Mouse (Mus musculus) intestine, embryonic 15.5 days (tissue): ENCODE measurements around the gene Maff. TPM values are rescaled to one million over a fixed set of nuclear protein-coding genes. Genes with fewer than 3 reads are reported as not detected.
A peak's percentile ranks its signal among the peaks of the same experiment; 100 is the strongest.

Source experiments
- ATAC-seq: fragments of 200-750 bp; cut with Nextera tagmentation; 2 replicates; pipeline ENCODE4 v1.8.0; 2017; ENCODE audit warnings: moderate TSS enrichment, moderate library complexity
- H3K27ac ChIP-seq: fragments of 300-500 bp; sonication (generic); 2 replicates; pipeline ENCODE4 v1.5.1; 2015; ENCODE audit warnings: mild to moderate bottlenecking, inconsistent platforms
- H3K27me3 ChIP-seq: fragments of 300-500 bp; sonication (generic); replicated peaks from 2 replicates; pipeline ENCODE4 v1.6.1; 2015; ENCODE audit warnings: inconsistent platforms
- H3K36me3 ChIP-seq: fragments of 300-500 bp; sonication (generic); 2 replicates; pipeline ENCODE4 v1.6.1; 2015; ENCODE audit warnings: inconsistent platforms
- H3K4me1 ChIP-seq: fragments of 300-500 bp; sonication (generic); replicated peaks from 2 replicates; pipeline ENCODE4 v1.6.1; 2015; ENCODE audit warnings: inconsistent platforms
- H3K4me2 ChIP-seq: fragments of 300-500 bp; sonication (generic); replicated peaks from 2 replicates; pipeline ENCODE4 v1.6.1; 2015; ENCODE audit warnings: mild to moderate bottlenecking, inconsistent platforms
- H3K4me3 ChIP-seq: fragments of 300-500 bp; sonication (generic); replicated peaks from 2 replicates; pipeline ENCODE4 v1.5.1; 2015; ENCODE audit warnings: inconsistent platforms
- H3K9ac ChIP-seq: fragments of 300-500 bp; sonication (generic); 2 replicates; pipeline ENCODE4 v1.6.1; 2015; ENCODE audit warnings: inconsistent platforms
- H3K9me3 ChIP-seq: fragments of 300-500 bp; sonication (generic); 2 replicates; pipeline ENCODE4 v1.6.1; 2016; ENCODE audit warnings: inconsistent platforms
- WGBS: fragments of 180-500 bp; shearing (Covaris S2); methylation state at CpG from one replicate; pipeline ENCODE4 v1.1.7; 2015; 5-methylcytosine and 5-hydroxymethylcytosine counted together
- microRNA counts: library from miRNA; unstranded; fragments of <30 nt; microRNA quantifications from one replicate; lab custom pipeline; 2016
- polyA plus RNA-seq: library from polyadenylated mRNA; unstranded; fragments of >200 nt; fragmentation: Nextera tagmentation; extraction: Ambion mirVana; gene quantifications from 2 replicates; pipeline ENCODE4 v1.2.1, GENCODE M21; 2015

Gene Maff
- polyA plus RNA-seq, 1 experiment from 2014 or later: 7.9 TPM

GRCm38 (mm10) chr15:79402836-79403762 is 56.7 kb downstream of the Maff start, which contains the start of gene Tmem184b:
Gene Tmem184b, minus strand, starts transcription at chr15:79403569.
- H3K27me3 ChIP-seq: no peaks in the 10 kb centered on the region
- WGBS: under 1% methylated on average over 90 of the region's 90 CpGs
- peak within 1 kb of the TSS; percentile 91 for H3K4me3 ChIP-seq
- peak within 1 kb of the TSS; percentile 90 for H3K4me2 ChIP-seq
- peak within 1 kb of the TSS; percentile 77 for H3K27ac ChIP-seq
- no peaks in the 10 kb centered on the region for H3K36me3 ChIP-seq
- H3K4me1 ChIP-seq: peaks cover 42% of the 10 kb centered on the region
- ATAC-seq: peak; percentile 95
- peak within 1 kb of the TSS; percentile 93 for H3K9ac ChIP-seq
- no peaks in the 10 kb centered on the region for H3K9me3 ChIP-seq

GRCm38 (mm10) chr15:79403763-79404210 is 57.4 kb downstream of the Maff start:
- peak overlapping the region; percentile 91 for H3K4me3 ChIP-seq
- H3K4me1 ChIP-seq: peaks cover 38% of the 10 kb centered on the region
- no peaks in the 10 kb centered on the region for H3K36me3 ChIP-seq
- ATAC-seq: no peak
- H3K9ac ChIP-seq: peak overlapping the region; percentile 93
- H3K9me3 ChIP-seq: no peaks in the 10 kb centered on the region
- peak overlapping the region; percentile 90 for H3K4me2 ChIP-seq
- peak overlapping the region; percentile 40; the same call in 1 of the 2 replicates for H3K27ac ChIP-seq
- H3K27me3 ChIP-seq: no peaks in the 10 kb centered on the region
- WGBS: 20% methylated on average over 9 of the region's 9 CpGs

GRCm38 (mm10) chr15:79404277-79404676 is 57.9 kb downstream of the Maff start:
- peak overlapping the region; percentile 90; the same call in 1 of the 2 replicates for H3K4me2 ChIP-seq

GRCm38 (mm10) chr15:79406564-79406963 is 60.1 kb downstream of the Maff start:
- Histone ChIP-seq H3K27ac (no peak overlapping the region), H3K9me3 (no peaks in the 10 kb centered on the region), H3K36me3 (no peaks in the 10 kb centered on the region), H3K4me1 (peaks cover 12% of the 10 kb centered on the region), H3K9ac (no peak overlapping the region), H3K4me2 (no peak overlapping the region), H3K27me3 (no peaks in the 10 kb centered on the region), H3K4me3 (no peak overlapping the region)
- WGBS: 92% methylated on average over 4 of the region's 4 CpGs
- no peak for ATAC-seq

More at GRCm38 (mm10) chr15:79404277-79404676, 57.9 kb downstream of the Maff start:
- 66% methylated on average over 1 of the region's 1 CpGs for WGBS
- Histone ChIP-seq H3K4me3 (no peak overlapping the region), H3K4me1 (peaks cover 35% of the 10 kb centered on the region), H3K27me3 (no peaks in the 10 kb centered on the region), H3K9ac (no peak overlapping the region), H3K9me3 (no peaks in the 10 kb centered on the region), H3K36me3 (no peaks in the 10 kb centered on the region), H3K27ac (no peak overlapping the region)
- no peak for ATAC-seq

MicroRNA genes within 50 kb of the gene (microRNA counts, 519-probe panel; counts per million panel counts)
- 2,214 counts per million, percentile 54 among the panel's probes with 10 or more counts for microRNA mmu-miR-1943 (lab: Ali Mortazavi, UCI)

Other genes starting within 250 kb of the Maff start
- gene Micall1, start 237.7 kb upstream of the Maff start, polyA plus RNA-seq: 8.3 TPM in 2 replicates
- 311 and 328 TPM in 2 replicates for gene Polr2f, start 205.6 kb upstream of the Maff start, polyA plus RNA-seq
- 4.5 and 5.7 TPM in 2 replicates for gene 1700088E04Rik, start 205.4 kb upstream of the Maff start, polyA plus RNA-seq
- 7.9 and 8.2 TPM in 2 replicates for gene Sox10, start 181.4 kb upstream of the Maff start, polyA plus RNA-seq
- gene Pick1, start 117.4 kb upstream of the Maff start, polyA plus RNA-seq: 44.2 and 50.1 TPM in 2 replicates
- 0.27 and 0.35 TPM in 2 replicates for gene Gm49486, start 117.2 kb upstream of the Maff start, polyA plus RNA-seq
- gene Slc16a8, start 91.9 kb upstream of the Maff start, polyA plus RNA-seq: 0.16 TPM in 1 of 2 replicates, not detected in the other
- 12.3 and 14.7 TPM in 2 replicates for gene Baiap2l2, start 61.1 kb upstream of the Maff start, polyA plus RNA-seq
- gene Pla2g6, start 18.2 kb upstream of the Maff start, polyA plus RNA-seq: 20.2 and 21.6 TPM in 2 replicates
- 49.4 and 51.0 TPM in 2 replicates for gene Tmem184b, start 56.9 kb downstream of the Maff start, polyA plus RNA-seq
- 59.1 and 61.8 TPM in 2 replicates for gene Csnk1e, start 108.9 kb downstream of the Maff start, polyA plus RNA-seq
- gene Kcnj4, start 158.6 kb downstream of the Maff start, polyA plus RNA-seq: not detected in 2 replicates
- 71.6 and 78.7 TPM in 2 replicates for gene Kdelr3, start 169.8 kb downstream of the Maff start, polyA plus RNA-seq
- 39.3 and 41.2 TPM in 2 replicates for gene Ddx17, start 200.1 kb downstream of the Maff start, polyA plus RNA-seq